Mouse (Mus musculus) gastrocnemius, postnatal 25 days (tissue): ENCODE data around the gene Ntm. TPM values are rescaled to one million over a fixed set of nuclear protein-coding genes. Genes with fewer than 3 reads are reported as not detected.

Source experiments
- DNase-seq: peaks from one replicate; pipeline ENCODE4 v3.0.0; 2022
- total RNA-seq, 2 experiments: library from RNA; stranded (reverse); gene quantifications; 1 replicate in 1 of 2; 2 replicates in 1 of 2; pipeline ENCODE4 v1.2.3; 2021

Ntm gene
- total RNA-seq, 2 experiments from 2014 or later, result 0.29 to 1.1 TPM

DNA sequence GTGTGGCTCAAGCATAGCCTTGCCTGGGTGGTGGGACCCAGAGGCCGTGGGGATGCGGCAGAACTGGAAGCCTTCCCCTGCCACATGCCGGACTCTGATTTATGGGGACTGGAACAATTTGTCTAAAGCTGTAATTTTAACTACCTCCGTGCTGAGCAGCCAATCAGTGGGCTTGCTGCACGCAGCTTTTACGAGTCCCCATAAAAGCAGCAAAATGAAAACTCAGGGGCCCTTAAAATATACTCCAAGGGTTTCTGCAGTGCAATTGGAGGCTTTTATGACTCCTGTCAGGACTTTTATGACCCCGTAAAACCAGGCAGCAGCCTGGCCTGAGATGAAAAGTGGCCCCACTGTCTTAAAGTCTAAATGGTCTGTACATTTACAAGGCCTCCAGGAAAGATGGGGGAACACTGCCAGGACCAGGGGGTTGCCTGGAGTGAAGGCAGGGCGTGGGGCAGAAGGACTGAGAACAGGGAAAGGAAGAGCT, 644.2 kb downstream of the Ntm start:
- no peak for DNase-seq

DNA sequence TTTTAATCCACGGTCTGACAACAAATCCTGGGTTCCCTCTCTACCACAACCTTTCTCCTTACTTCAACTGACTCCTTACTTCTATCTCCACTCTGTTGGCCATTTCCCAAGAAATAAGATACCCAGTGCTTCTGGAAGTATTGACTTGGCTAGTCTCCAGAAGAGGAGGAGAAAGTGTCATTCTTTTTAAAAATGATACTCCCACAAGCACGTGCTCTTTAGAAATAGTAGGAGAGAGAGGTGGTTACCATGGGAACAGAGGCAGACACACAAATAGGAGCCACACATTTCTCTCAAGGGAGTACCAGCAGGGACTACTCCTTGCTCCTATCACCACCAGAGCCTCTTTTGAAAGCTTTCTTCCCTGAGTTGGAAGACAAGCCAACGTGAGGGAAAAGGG, 645.3 kb downstream of the Ntm start:
- DNase-seq, result no peak

DNA sequence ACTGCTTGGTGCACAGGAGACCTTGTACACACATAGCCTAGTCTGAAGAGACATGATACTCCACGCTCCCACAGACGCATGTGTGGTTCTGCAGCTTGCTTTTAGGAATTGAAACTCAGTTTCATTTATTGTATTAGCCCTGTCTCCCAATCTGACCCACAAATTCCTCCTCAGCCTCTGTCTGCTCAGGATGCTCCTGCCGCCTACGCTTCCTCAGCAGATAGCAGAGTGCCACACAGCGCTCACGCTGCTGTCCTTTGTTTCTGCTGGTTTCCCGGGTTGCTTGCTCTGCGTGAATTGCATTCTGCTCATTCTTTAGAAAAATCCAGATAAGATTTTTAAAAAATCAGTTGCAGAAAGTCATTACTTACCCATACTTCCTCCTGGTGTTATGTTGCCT, 647.1 kb downstream of the Ntm start:
- no peak for DNase-seq

DNA sequence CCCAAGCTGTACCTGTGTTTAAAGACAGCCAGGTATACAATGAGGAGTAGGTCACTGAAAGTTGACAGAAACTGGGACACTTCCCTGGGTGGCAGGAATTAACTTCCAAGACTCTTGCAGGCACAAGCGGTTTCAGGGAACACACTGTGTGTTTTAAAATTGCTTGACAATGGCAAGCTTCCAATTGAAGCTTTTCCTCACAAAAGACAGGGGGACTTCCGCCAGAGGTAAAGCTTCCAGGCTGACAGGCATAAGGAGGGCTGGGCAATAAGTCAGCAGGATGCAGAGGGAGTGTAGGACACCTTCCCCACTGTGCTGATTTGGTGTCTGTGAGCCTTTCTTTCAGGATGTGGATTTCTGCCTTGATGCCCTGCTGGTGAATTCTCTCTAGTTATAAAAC, 656.0 kb downstream of the Ntm start:
- DNase-seq, result no peak

DNA sequence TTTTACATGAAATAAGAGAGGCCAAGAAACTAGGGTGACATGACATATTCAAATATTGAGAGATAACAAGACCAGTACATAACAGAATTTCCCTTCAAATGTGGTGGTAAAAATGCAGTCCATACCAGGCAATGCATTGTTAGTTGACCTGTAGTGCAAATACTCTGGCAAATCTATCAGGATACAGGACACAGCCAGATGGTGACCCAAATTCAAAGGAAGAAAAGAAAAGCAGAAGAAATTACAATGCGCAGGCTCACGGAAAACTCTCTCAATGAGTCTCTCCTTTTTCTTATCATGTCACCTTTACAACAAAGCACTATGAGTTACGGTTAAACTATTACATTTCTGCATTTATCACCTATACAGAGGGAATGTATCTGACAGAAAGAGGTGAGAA, 664.6 kb downstream of the Ntm start:
- no peak for DNase-seq

DNA sequence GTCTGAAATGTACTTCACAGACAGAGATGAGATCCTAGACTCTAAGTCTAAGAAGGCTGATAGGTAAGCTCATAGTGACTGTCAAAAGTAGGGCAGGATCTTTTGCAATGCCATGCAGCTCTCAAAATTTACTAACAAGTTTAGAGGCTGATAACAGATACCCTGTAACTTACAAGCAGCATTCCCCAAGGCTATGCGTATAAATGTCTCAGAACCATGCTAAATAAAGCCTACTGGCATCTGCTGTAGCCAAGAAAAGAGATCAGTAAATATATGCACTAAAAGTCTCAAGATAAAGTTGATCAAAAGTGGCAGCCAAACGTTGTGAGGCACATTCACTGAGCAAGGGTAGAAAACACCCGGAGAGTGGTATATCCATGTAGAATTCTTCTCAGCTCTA, 666.2 kb downstream of the Ntm start:
- no peak for DNase-seq

DNA sequence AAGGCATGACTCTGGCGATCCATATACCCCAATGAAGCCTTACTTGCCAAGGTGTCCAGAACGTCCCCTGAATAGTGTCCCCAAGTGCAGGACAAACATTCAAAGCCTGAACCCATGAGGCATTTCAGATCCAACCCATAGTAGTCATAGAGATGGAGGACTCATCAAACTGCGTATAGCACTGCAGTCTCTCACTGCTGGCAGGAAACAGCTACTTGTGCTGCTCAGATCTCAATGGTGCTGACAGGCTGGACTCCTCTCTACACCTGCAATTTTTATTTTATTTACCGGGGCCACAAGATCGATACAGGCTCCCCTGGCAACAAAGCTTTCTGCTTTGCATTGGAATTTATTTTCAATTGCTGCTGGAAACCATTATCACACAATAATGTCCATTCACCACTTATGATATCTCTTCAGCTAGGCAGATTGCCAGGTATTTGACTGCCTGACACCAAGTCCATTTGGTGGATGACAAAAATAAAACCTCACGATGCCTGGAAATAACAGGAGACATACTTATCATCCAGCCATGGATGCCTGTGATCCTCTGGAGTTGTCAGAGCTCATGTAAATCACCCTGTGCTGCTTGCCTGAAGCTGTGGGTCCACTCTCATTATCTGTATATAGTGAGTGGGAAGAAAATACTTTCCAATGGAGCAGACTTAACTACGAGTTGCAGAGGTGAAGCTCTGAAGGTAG, 674.8 kb downstream of the Ntm start:
- DNase-seq, result no peak

DNA sequence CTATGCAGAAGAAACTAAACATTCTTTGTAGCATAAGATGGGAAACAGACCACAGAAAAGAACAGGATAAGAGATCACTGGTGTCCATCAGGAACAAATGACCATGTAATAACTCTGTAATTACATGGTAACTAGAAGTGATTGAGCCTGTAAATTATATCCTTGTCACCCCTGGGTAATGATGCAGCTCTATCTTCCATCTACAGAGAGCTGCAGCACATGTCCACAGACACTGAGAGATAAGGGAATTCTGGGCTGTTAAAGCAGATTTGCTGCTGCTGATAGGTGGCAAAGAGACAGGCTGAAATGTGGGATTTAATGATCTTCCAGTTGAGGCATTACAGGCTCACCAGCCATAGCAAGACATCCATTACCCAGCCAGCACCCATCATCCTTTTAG, 677.8 kb downstream of the Ntm start:
- DNase-seq, result no peak

DNA sequence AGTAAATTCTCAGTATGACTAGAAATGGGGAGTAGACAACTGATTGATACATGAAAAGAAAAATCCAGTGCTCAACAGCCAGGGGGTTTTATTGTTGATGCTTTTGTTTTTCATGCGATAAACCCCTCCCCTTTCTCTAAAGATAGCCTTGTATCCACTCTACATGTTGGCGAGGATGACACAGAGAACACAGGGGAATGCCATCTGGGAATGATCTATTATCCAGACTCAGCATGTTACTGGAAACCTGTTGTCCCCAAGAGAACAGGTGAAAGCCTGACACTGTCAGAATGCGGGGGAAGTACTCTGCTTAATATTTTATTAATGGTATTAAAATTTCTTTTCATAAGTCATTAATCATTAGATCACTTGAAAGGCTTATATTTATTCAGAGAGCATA, 690.1 kb downstream of the Ntm start:
- DNase-seq, result no peak

DNA sequence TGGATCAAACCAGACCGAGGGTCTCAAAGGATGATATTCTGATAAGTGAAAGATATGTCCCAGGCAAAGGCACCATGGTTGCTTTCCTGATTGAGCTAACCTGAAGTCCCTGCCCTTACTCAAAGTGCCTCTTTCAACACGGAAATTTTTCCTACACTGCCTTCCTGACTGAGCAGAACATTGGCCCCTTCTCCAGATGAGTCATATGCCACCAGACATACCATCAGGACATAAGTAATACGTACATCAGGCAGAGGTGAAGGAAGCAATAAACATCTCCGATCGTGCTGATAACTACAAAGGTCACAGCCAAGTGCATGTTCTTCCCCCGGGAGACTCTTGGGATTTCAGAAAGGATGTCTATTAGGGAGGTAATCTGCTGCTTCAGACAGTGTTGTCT, 693.0 kb downstream of the Ntm start:
- no peak for DNase-seq

DNA sequence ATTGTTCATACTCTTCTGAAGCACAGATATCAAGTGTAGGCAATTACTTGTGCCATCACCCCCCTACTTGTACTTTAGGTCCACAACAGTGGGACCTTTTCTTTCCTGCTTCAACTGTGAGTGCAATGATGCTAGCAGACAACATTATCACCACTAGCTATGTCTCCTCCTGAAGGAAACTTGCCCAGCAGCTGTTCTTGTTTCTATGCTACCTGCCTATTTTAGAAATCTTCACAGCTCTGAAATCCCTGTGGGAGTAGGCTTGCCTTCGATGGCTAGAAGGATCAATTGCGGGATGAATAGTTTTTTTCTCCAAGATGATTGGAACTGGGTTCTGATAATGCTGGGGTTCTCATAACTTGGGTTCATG, 693.7 kb downstream of the Ntm start:
- DNase-seq, result no peak

DNA sequence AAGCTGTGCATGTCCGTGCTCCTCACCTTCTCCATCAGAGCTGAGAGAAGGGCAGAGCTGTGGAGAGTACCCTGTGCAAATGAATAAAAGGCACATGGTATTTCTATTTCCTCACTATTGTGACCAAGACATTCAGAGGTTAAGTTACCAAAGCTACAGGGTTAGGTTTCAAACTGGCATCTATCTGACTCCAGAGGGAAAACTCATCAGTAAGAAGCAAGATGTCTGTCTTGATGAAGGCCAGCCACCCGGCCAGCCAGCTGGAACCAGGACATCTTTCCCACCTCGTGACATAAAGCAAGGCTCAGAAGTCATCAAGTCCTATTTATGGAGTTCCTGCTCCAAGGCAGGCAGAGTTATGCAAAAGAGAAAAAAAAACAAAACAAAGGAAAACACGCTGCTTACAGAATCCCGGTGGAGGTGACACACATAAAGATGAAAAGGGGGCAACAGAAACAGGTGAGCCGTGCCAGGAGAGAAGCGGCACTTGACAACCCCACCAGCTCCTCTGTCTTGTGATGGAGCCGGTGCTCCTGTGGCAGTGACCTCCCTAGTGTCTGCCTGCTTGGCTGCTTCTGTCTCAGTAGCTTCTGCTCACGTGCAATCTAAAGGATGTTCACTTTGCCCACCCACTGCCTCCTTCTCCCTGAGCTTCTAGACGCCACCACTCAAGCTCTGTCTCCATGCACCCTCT, 694.2 kb downstream of the Ntm start:
- peak; percentile 27 for DNase-seq

DNA sequence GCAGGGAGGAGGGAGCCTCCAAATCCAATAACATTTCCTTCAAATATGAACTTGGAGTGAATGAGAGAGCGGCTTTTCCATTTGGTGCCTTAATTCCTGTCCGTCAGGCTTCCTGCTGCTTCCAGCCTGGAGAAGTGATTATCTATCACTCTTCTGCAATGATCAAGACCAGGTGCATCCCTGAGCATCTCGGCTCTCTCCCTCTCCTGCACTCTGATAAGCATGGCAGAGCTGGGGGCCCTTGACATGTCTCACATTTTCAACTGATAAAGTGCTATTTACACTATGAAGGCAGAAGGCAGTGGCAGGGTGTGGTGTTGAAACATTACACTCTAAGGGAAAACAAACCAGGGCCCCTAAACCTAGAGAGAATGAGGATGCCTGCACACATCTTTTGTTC, 695.3 kb downstream of the Ntm start:
- DNase-seq, result no peak

DNA sequence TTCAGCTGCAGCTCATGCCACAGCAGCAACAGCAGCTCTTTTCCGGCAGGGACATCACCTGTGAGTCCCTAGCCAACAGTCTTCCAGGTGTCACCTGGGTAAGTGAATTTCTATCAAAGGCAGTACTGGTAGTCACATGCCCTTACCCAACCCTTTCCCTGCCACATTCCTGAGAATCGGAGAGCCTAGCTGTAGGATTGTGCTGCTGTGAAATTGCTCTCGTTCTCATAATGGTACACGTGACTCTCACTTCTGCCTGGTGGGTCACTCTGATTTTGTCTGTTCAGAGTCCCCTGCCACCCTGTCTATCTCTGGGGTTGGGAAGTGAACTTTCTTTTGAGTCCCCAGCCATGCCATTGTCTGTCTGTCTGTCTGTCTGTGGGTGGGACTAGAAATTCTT, 697.8 kb downstream of the Ntm start:
- DNase-seq, result no peak

DNA sequence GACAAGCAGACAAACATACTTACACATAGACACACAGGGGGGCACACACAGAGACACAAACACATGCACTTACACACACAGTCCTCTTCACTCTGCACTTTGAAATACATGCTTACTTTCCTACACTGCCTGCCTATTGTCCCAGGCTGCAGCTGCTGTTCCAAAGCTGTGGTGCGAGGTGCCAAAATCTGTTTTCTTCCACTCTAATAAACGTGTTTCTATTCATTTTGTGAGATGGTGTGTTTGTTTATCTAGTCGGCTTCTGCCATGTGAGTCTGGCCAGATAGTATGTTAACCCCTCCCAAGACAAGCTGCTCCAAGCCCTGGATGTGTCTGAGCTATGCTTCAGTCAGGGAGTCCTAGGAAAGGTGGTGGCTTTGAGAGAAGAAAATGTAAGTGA, 700.1 kb downstream of the Ntm start:
- no peak for DNase-seq

DNA sequence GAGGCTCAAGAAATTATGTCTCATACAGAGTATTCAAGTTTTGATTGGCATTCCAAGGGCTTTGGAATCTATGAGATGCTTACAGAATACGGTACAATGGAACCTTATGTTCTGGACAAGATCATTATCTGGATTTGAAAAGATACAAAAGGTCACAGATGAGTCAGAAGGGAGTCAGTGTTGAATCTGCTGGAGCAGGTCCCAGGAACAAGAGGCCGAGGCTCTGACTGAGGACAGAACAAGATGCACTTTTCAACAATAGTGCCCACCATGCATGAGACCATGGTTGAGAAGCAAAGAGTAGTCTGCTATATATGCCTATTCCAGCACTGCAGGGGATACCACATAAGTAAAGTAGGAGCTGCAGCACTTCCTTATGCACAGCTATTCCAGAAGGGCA, 710.1 kb downstream of the Ntm start:
- no peak for DNase-seq

DNA sequence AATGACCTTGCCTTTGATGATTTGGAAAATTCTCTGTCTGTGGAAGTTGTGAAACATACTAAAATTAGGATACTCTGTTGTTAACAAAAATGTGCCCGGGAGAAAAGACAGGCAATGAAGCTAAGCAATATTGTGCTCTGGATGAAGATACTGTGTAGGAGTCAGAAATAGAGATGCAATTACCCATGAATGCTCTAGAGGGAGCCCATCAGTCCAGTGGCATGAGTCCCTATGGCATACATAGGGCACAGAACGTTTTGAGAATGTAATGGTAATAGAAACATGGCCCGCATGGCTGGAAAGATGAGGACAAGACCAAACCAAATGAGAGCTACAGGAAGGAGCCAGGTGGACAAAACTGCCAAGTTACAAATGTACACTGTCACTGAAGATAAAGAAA, 712.1 kb downstream of the Ntm start:
- no peak for DNase-seq

DNA sequence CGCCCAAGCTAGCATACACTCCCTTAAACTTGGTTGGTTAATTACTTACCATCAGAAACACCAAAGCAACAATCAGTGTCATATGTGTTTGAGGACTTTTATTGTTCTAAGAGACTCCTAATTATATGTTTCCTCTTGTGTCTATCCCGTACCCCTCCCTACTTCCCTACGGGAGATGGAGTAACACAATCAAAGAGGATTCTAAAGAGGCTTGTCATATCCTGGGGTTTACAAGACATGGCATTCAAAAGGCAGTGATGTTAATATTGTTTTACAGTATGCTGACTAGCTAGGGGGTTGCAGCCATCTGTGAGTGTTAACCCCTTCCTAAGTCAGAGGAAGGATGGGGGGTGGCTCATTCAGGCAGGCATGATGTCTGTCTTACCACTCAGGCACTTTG, 715.1 kb downstream of the Ntm start:
- DNase-seq, result no peak

DNA sequence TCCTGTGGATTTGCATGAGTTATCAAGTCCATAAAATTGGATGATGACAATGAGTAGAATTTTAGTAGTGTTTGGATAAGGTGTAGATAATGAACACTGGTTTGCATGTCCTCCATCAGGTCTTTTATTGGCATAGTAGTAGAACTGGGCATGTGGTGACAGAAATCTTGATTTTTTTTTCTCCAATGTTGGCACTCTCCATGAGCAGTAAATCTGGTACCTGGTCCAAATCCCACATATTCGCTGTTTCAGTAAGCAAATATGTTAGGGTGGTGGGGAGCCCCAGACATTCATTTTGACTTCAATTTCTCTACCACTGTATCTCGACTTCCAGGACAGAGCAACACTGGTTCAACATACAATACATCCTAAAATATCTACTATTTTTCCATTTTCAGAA, 718.9 kb downstream of the Ntm start:
- DNase-seq, result no peak

DNA sequence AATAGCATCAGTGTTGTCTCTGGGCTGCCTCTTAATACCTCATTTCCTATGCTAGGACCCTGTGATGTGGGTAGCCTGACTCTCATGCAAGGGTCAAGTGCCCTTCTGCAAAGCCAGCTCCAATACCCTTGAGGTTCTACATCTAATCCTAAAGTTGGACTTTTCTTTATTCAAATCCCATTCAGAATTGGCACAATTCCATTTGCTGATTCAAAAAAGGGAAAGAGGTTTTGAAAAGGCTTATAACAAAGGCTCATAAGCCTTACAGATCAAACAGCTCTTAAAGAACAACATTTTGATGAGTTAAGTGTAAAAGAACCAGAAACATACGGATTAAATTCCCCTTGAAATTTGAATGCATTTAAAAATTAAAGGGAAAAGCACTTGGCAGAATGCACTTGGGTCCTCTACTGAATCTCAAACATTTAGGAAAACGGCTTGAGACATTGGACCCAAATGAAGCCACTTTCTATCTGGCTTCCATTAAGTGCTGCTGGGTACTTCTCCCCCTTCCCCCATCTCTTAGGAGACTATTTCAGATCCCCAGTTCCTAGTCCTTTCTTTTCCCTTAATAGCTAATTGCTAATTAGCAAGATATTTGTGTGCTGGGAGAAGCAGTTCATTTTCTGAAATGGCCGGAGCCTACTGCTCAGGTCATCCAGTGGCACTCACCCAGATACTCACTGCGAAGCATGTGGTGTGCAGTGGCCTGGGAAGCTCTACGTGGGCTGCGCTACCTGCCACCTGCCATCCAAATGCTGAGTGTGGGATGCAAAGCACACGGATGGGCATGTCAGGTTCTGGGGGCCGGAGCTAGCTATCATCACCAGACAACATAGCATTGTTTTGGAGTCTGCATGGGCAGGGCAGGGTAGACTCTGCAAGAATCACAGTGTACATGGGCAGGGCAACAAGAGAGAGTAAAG, 720.2 kb downstream of the Ntm start:
- DNase-seq, result no peak

DNA sequence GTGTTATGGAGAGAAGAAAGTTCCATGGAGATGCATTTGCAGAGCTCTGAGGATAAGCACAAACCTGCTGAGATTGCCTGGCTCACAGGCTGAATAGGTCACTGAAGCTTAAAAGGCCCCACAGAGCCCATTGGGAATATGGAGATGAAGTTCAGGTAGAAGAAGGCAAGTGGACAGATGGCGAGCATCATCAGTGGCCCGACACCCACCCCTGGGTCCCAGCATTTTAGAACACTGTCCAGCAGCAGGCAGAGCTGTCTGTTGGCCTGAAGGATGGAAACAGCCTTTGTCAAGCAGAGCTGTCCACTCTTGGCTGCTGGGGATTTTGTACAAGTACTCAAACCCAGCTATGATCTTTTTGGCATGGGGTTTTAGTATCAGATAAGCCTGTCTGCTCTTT, 722.1 kb downstream of the Ntm start:
- no peak for DNase-seq

DNA sequence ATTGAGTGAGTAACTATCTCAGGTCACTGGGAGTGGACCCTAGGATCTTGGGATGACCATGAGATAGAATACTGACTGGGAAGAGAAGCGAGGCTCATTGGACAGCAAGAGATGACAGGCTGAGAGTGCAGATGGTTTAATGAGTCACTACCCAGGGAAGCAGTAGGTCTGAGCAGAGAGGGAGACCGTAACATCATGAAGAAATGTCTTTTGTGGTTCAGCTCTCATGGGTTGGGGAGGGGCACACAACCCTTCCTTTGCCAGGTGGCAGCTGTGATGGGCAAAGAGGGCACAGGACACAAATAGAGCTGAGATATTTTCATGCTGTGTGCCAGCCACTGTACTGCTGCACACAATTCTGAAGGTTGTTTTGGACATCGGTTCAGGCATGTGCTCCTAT, 724.0 kb downstream of the Ntm start:
- DNase-seq, result no peak

DNA sequence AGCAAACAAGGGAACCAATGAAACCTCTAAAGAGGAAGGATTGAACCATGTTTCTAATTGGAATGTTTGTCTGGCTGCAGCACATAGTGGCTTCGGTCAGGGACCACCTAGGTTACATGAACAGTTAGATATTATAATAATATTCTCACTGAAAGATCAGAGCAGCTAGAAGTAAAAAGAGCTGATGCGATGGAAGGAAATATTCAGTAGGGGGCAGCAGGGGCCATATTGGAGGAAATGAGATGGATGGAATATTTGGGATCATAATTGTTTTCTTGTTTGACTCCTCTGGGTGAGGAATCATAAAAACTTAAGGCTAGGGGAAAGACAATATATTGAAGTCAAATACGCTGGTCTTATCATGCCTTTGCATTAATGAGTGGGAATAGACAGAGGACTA, 726.2 kb downstream of the Ntm start:
- DNase-seq, result no peak
